Mouse (Mus musculus) heart, adult 2 months (tissue): ENCODE results near the gene Cacna1i.

ENCODE experiments used
- CTCF ChIP-seq: fragments of 200-600 bp; IDR thresholded peaks from 2 replicates; pipeline ENCODE4 v1.8.1; 2022; ENCODE audit warnings: antibody characterized with exemption, mild to moderate bottlenecking, moderate library complexity
- POLR2A ChIP-seq: fragments of 200-500 bp; IDR thresholded peaks from 2 replicates; pipeline ENCODE4 v1.6.1; 2011; ENCODE audit warnings: mild to moderate bottlenecking, low read depth, low read length, control low read depth; ENCODE audit not compliant: insufficient read depth

DNA sequence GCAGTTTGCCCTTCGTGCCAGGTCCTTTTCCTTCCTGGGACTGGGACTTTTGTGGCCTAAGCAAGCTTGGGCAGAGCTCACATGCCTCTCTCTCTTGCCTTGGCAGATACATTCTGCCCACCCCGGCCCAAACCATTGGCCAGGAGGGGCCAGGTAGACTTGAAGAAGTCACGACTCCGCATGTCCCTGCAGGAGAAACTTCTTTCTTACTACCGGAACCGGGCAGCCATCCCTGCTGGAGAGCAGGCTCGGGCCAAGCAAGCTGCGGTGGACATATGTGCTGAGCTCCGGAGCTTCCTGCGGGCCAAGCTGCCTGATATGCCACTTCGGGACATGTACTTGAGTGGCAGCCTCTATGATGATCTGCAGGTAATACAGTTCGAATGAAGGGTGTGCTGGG is 38.9 kb upstream of the Cacna1i start:
- TF ChIP-seq POLR2A (no peak), CTCF (no peak)
